Mouse (Mus musculus) spleen, embryonic (tissue): ENCODE data around the gene Stat5b.

ENCODE experiments used
- CTCF ChIA-PET: fragments of 350-600 bp; sonication (Branson Sonifier 250); formaldehyde crosslinking; loops from one replicate; lab custom pipeline; 2022; lab: Charles Lee

Gene Stat5b

GRCm38 (mm10) chr11:100741348-100741747 is 109.2 kb downstream of the Stat5b start:
- CTCF ChIA-PET: interaction anchor here (0.5 kb wide), 1 partner anchor 82 kb away, joined by 6 read pairs; no protein-coding TSS in a partner anchor

- CTCF ChIA-PET: interaction anchor here (0.6 to 0.7 kb wide), 2 partner anchors 28 to 377 kb away, joined by 3 to 4 read pairs; no protein-coding TSS in a partner anchor
Measured at GRCm38 (mm10) chr11:100738749-100739148, 111.8 kb downstream of the Stat5b start.

- CTCF ChIA-PET: interaction anchor here (0.6 to 0.8 kb wide), 3 partner anchors 10 to 438 kb away, joined by 3 to 6 read pairs (median 3); partner anchors contain the start of gene Kcnh4
Measured at GRCm38 (mm10) chr11:100738066-100738604, 112.4 kb downstream of the Stat5b start, which contains the start of gene Rab5c. Gene Rab5c (minus strand): TSS chr11:100738215.

- CTCF ChIA-PET: interaction anchor here (0.6 to 0.8 kb wide), 4 partner anchors 9 to 151 kb away, joined by 3 read pairs; partner anchors contain the start of gene Kcnh4
Measured at GRCm38 (mm10) chr11:100737105-100737733, 113.3 kb downstream of the Stat5b start.

- CTCF ChIA-PET: interaction anchor here (0.7 kb wide), 2 partner anchors 121 to 150 kb away, joined by 3 read pairs; no protein-coding TSS in a partner anchor
Measured at GRCm38 (mm10) chr11:100736746-100737080, 113.8 kb downstream of the Stat5b start.

GRCm38 (mm10) chr11:100735954-100736745 is 114.4 kb downstream of the Stat5b start:
- CTCF ChIA-PET: interaction anchor here (0.6 to 0.7 kb wide), 2 partner anchors 11 to 150 kb away, joined by 3 read pairs; no protein-coding TSS in a partner anchor

- CTCF ChIA-PET: interaction anchor here (0.6 to 0.7 kb wide), 2 partner anchors 182 to 454 kb away, joined by 3 to 4 read pairs; no protein-coding TSS in a partner anchor
Measured at GRCm38 (mm10) chr11:100735134-100735865, 115.2 kb downstream of the Stat5b start.
